Mouse (Mus musculus) induced T-regulatory cell, adult 2 months (primary cell): ENCODE data around the gene Stk40.

Experiments
- DNase-seq: peaks from one replicate; pipeline ENCODE4 v3.0.0-alpha.2; 2012; ENCODE audit warnings: low read depth

Stk40 gene

DNA sequence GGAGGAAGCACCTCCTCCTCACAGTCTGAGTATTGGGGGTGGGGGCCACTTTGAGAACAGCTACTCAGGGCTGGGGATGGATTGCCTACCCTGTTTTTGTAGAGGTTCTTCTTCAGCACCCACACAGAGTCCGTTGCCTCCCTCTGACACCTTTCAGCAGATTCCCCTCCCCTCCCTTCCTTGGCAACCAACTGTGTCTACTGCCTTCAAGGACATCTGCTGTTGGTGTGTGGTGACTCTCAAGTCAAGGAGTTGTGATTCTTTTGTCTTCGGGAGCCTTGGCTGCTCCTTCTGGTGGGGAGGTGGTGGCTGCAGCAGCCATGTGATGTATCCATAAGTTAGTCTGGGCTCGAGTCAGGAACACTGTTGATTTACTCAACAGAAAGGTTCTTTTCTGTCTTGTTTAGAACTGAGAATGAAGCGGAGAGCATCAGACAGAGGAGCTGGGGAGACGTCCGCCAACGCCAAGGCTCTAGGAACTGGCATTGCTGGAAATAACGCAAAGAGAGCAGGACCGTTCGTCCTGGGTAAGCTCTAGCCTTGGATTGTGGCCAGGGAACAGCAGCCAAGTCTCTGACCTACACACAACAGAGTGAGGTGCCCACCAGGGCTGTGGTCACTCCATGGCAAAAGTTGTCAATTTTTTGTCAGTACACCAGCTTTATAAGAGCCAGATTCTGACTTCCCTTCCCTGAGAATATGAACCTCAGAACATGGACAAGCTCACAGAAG, 19.7 kb downstream of the Stk40 start:
- no peak for DNase-seq

DNA sequence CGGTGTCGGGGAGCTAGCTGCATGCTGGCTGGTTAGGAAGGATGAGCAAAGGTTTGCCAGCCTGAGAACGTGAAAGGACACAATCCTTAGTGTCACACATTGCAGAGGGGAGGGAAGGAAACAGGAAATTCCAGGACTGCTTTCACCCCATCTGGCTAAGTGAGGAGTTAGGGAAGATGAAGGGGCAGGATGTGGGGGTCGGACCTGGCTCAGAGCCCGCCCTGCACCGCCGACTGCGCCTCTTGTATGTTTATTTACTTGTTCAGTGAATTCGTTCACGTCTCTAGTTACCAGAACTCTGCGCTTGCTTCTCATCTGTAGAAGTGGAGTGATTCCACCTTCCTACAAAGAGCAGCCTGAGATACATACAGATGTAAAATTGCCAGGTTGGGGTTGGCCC, 26.7 kb downstream of the Stk40 start:
- DNase-seq = no peak

DNA sequence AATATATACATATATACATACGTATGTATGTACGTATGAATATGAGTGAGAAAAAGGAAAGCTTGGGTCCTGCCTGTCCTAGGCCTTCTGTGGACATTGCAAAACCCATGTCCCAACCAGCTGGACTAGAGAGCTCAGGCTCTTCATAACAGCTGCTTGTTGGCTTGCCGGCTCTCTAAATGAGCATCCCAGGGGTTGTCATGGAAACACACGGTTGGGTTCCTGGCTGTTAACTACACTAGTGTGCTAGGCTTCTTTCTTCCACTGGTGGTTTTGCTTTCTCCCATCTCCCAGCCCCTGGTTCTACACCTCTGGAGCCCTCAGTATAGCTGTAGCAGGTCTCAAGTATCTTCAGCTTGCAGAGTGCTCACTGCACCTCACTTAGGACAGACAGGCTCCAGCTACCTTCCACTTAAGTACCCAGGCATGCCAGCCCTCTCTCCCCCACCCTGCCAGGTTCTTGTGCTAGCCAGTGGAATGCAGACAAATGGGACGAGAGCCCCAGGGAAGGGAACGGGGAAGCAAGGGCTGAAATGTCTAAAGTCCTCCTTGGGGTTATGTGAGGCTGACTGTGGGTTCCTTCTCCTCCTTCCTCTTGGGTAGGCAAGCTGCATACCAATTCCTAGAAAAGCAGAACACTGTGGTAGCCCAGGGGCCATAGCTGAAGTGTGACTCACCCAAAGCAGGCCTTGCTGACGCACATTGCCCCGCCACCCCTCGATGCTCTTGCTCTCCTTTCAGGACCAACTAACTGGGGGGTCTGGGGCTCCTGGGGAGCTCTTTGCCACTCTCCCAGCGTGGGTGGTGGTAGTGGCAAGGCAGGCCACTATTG, 27.7 kb downstream of the Stk40 start:
- no peak for DNase-seq

DNA sequence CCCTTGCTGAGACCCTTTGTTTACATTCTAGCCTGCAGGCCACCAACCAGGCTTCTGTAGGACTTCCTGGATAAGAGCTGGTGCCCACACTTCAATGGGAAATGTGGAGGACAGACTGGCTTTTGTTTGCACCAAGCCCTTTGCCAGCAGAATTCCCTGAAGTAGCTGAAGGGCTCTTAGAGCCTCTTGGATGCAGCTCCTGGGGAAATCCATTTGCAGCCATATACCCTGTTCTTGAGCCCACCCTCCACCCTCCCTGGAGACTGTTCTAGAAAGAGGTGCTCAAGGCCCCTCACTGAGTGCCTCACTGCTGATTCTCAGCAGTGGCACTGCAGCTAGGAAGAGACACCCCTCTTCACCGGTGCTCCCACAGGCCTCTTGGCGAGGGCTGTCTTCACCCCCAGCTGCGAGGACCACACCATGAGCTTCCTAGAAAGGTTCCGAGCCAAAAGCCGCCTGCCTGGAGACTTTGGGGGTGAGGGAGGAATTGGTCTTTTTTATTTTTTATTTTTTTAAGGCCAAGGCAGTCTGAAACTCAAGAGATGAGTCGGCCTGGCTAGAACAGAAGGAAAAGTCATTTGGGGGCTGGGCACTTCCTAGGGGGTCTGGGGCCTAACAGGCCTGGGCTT, 29.0 kb downstream of the Stk40 start:
- no peak for DNase-seq

DNA sequence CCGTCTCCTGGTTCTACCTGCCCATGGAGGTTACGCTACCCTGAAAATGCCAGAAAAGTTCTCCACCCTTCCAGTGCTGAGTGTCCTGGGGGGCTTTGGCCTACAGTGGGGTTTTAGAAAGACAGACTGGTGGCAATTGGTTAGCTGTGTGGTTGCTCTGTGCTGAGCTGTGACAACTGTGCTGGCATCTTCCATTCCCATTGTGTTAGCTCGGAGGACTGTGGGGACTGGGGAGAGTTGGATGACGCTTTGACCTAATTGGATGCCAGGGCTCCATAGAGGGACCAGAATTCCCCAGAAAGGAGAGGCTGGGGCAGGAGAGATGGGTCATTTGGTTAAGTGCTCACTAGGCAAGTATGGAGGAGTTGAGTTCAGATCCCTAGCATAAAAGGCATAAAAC, 30.5 kb downstream of the Stk40 start:
- no peak for DNase-seq

DNA sequence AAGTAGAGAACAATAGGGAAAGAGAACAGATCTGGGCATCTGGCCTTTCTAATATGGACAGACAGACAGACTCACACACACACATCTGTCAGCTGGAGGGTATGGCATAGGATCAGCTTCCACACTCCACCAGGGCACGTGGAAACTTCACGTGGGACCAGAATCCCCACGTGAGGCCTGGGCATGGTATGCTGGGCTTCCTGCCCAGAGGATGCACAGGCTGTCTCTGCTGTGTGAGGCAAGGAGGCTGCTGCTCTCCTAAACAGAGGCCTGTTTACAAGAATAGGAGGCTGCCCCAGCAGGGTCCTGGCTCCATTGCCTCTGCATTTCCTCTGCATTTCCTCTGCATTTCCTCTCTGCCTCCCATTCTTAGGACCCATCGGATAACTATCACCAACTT, 30.9 kb downstream of the Stk40 start:
- DNase-seq = no peak

DNA sequence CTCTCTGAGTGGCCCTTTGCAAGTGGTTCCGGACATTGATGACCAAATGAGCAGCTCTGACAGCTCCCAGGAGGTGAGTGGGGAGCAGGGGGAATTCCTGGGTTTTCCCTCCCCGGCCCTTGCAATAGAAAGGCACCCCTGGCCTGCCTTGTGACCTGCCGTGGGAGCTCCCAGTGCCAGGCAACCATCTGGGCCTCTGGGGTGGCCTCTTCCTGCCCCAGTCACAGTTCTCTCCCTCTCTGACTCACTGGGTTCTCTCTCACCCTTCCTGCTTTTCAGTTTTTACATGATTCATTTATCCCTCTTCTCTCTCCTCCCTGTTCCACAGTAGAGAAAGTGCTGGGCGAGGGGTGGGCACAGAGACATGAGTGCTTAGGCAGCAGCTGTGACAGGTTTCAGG, 34.0 kb downstream of the Stk40 start:
- no peak for DNase-seq

DNA sequence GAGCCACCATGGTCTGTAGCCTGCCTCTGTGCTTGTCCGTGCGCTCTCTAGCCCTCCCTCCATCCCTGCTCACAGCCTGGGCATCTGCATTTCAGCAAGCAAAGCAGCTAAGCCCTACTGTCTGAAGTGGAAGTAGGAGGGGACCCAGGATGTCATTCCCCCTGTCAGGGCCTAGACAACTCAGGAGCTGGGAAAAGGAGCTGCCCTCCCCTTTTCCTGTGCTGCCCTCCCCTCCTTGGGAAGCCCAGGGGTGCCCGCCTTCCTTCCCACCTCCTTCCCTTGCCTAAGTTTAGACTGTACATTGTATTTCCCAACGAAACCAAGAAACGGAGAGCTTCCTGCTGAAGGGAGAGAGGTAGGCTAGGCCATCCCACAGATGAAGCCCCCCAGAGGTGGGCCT, 37.3 kb downstream of the Stk40 start:
- no peak for DNase-seq

DNA sequence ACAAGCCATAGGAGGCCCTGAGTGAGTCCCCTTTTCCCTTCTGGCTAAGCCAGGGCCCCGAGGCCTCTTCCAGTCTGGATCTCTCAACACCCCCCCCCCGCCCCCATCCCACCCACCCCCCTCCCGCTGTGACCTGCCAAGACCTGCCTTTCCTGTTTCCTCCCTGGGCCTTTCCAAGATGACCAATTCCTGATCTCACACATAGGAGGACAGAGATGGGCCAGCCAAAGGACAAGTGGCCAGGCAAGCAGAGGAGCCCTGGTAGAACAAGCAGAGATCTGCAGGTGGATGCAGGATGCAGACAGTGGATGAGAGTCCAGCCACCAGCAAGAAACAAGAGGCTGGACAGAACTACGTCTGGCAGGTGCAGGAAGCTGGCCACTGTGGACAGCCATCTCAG, 41.6 kb downstream of the Stk40 start:
- DNase-seq = no peak

DNA sequence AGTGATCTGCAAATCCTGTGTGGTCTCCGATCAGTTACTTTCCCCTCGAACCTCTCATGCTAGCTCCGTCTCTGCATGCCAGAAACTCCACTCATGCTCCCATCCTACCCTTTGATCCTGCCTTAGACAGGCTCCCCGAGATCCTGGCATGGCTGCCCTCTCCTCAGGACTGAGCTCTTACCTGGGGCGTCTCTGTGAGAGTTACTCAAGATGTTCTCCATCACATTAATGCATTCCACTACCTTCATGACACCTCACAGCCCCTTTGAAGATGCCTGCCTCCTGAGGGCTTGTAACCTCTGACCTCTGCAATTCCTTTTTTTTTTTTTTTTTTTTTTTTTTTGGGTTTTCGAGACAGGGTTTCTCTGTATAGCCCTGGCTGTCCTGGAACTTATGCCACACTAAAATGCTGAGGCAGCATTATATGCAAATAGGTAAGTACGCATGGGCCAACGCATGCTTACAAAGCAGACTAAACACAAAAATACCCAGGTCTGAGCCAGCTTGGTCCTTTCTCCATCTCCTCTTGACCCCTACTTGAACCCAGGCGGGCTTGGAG, 43.3 kb downstream of the Stk40 start:
- DNase-seq = no peak

DNA sequence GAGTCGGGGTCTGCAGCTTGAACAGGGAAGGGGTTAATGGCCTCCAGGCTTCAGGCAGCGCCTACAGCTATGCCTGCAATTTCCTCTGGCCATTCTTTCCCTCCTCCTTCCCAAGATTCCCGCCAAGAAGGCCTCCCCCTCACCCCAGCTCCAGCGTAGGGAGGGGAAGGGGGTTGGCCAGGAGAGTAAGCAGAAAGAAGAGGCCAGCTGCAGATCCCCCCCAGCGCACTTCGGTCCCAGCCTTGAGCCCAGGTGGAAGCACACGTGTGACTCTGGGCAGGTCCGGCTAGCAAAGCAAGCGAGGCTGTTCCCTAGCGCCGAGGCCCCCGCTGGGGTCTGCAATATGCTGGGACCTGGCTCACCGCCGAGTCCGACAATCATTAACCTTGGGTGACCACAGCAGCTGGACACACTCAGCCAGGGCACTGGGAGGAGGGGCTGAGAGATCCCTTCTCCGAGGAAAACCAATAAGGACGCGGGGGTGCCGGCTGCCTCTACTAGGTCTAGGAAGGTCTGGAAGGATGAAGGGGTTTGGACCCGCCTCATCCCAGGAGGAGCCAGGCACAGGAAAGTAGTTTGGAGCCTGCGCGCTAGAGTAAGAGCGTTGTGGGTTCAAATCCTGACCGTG, 43.9 kb downstream of the Stk40 start, which contains the start of gene Eva1b:
Gene Eva1b (plus strand): TSS at position 212 of the 628 bp plus-strand sequence.
- no peak for DNase-seq

DNA sequence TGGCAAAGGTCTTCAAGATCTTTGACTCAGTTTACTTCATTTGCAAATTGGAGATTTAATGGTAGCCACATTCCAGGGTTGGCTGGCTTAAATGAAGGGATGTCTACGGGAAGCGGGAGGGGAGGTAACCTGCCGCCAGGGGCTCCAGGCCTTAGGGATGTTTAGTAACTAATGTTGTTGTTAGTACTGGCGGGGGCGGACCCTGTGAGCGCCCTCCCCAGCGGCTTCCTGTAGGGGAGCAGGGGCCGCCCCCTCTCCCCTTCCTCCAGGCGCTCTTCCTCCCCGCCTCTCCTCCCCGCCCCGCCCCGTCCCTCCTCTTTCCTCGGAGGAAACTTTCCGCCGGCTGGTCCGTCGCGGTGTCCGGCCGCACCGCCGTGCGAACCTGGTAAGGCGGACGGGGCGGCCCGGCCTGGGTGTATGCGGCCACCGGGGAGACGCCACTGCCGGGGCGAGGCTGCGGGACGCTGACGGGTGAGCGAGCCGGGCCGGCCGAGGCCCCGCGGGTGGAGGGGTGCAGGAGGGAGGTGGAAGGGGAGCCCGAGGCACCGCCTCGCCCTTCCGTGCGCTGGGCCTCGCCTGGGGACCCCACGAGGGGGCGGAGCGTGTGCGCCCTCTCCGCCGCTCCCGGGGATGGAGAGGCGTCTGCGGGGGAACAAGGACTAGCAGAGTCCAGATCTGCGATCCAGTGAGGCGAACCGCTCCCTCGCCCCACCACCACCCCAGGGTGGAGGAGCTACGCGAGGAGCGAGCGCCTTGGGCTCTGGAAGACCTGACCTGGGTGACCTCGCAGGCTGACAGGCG, 44.6 kb downstream of the Stk40 start:
- peak; percentile 87 for DNase-seq

DNA sequence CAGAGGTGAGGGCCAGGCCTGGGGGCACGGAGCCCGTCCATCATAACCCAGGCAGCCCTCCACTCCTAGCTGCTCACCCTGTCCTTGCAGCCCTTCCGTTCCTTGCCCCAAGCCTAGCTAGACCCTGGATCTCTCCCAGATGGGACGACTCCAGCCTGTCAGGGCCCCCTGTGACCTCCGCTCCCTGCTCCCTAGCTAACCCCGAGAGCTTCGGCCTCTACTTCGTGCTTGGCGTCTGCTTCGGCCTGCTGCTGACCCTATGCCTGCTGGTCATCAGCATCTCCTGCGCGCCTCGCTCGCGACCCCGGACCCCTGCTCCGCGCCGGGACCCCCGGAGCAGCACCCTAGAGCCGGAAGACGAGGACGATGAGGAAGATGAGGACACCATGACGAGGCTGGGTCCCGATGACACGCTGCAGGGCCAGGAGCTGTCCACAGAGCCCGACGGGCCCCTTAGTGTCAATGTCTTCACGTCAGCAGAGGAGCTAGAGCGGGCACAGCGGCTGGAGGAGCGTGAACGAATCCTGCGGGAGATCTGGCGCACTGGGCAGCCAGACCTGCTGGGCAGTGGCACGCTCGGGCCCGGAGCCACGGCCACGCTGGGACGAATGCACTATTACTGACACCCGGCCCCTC, 45.4 kb downstream of the Stk40 start:
- DNase-seq = no peak

DNA sequence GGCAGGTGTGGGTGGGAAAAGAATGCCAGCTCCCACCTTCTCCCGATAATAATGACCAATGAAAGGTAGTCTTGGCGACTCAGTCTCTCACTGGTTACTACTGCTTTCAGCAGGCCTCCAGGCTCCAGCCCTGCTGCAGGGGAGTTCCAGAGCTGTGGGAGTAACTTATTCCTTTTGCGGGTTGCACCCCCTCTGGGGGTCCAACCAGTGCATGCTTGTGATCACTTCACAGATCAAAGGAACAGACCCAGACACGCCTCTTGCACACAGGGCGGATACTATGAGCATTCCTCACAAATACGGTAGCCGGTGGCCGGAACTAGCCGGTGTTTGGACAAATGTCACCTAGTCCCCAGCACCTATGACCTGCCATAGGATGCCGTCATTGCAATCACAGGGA, 46.0 kb downstream of the Stk40 start:
- no peak for DNase-seq

DNA sequence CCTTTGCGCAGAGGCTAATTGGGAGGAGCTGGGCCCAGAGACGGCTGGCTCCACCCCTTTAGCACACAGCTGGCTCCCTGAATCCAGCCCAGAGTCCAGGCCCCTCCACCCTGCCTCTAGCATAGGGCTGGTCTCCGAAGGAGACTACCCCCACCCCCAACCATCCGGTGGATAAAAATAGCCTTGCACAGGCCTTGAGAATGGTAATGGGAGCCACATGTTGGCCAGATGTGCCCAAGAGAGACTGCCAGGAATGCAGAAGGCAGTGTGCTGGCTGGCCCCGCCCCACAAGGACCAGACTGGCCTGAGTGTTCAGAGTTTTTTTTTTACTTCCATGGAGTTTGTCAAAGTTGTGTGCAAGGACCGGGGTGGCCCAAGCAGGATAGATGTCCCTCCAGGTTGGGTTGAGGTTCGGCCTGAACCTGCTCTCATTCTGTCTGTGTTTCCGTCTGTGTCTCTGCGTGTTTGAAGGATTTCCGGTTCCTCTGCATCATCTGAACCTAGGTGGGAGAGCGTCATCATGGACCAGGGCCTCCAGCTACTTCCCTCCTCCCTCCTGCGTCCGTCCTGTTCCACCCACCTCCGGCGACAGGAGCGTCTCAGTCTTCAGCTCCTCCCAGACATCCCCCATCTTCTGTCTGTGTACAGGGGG, 46.7 kb downstream of the Stk40 start:
- DNase-seq = no peak

DNA sequence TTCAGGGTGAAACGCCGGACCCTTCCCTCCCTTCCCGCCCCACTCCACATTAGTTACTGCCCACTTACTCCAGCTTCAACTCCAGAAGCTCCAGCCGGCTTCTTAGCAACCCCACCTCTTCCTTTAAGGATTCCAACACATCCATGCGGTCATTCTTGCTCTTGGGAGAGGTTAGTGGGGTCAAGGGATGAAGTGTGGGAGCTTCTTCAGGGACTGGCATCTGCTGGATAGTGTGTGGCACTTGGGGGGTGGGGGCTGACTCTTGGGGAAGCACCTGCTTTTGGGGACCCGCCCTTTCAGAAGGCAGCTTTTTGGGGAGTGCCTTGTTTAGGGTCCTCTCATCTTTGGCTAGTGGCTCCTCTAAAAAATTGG, 47.2 kb downstream of the Stk40 start:
- DNase-seq = no peak

DNA sequence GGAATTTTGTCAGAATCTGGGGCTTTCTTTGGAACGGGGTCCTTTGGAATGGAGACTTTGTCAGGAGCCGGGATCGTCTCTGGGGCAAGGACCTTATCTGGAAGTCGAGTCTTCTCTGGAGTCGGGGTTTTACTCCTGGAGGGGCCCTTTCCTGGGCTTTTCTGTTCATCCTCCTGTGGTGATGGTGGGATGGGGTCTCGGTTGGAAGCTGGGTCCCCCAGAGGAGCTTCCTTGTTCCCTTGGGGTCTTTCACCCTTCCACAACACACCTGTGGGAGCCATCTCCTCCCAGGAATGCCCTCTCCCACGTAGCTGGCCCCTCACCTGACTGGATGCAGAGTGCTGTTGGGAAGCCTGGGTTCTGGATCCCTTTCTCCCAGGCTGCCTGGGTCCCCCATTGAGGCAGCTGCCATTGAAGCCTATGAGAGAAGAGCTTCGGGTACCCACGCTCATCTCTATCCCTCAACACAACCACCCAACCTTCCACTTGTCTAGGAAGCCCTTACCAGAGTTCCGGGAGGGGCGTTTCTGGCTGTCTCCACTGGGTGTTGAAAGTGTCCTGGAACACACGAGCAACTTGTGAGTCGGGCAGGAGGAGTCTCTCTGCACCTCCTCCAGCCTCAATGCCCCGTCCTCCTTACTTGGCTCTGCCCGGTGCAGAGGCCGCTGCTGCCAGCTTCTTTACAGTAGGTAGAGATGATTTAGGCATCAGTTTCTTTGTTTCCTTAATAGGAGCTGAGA, 48.1 kb downstream of the Stk40 start:
- no peak for DNase-seq

DNA sequence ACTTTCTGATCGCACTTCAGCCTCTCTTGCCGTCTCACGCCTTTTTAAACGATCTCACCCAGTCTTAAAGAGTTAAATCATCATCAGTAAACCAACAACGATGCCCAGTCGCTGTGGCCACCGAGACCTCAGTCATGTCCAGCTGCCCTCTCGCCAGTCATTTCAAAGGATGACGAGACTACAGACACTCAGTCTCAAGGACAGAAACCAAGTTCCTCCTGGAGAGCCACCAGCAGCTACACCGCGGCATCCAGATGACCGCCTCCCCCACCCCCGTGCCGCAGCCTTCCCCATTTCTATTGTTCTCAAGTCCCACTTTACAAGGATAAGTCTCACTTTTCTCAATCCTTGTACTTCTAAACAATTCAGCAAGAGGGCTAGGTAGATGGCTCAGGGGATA, 49.1 kb downstream of the Stk40 start:
- DNase-seq = no peak

DNA sequence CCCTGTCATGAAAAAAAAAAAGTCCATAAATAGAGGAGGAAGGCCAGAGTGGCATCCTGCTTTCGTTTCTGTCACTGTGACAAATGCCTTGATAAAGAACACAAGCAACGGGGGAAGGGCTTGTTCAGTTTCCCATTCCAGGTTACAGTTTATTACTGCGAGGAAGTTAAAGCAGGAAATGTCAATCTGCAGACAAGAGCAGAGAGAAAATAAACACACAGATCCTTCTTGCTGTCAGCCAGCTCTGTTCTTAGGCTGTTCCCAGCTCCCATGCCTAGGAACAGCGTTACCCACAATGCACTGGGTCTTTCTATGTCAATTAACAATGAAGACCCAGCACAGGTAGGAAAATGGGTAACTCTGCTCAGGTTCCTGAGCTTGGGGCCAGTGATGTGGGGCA, 51.4 kb downstream of the Stk40 start:
- no peak for DNase-seq

DNA sequence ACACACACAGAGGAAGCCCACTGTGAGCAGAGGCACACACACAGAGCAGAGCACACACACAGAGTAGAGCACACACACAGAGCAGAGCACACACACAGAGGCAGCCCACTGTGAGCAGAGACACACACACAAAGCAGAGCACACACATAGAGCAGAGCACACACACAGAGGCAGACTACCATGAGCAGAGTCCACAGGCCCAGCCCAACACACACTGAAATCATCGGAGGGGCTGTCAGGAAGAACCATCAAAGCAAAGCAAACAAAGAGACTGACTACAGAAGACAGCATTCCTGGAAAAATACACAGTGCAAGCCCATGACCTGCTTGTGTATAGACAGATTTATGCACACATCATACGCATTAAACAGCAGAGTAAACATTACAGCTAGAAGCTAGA, 52.1 kb downstream of the Stk40 start:
- no peak for DNase-seq
